Mouse (Mus musculus) lung, adult 2 months (tissue): Measurements from ENCODE around the gene Pola1.

Experiments used
- CTCF ChIP-seq: fragments of 200-500 bp; IDR thresholded peaks from 2 replicates; pipeline ENCODE4 v1.5.1; 2011; ENCODE audit warnings: mild to moderate bottlenecking, low read length, control low read depth; ENCODE audit not compliant: insufficient read depth
- POLR2A ChIP-seq: fragments of 200-500 bp; IDR thresholded peaks from 2 replicates; pipeline ENCODE4 v1.6.1; 2011; ENCODE audit warnings: low read depth, mild to moderate bottlenecking, control low read depth, low read length, borderline replicate concordance; ENCODE audit errors: extremely low read depth

DNA sequence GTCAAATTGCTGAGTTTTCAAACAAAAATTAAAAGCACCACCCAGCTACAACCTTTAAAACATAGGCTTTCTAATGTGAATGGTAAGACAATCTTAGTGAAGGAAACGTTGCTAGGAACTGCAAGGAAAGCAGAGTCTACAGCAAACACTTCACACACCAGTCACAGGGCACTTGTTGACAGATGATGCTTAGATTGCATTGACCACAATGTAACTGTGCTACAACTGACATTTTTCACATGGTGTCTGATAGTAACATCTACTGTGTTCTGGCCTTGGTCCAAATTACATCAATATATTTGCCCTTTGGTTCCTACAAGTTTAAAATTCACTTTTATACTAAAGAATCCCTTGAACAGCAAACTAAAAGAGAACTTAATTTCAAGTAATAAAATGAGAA lies 258.5 kb downstream of the Pola1 start:
- no peak for TF ChIP-seq POLR2A
- TF ChIP-seq CTCF: no peak
